In genomic region chr16:23097290-23098104, GRCm38 (mm10) we compare ENCODE assay signal across 16 mouse cellular contexts. TPM values are rescaled to one million over a fixed set of nuclear protein-coding genes. Genes with fewer than 3 reads are reported as not detected.
DNase-seq lines count a peak whose midpoint lies in the region; ATAC-seq and TF ChIP-seq lines count a peak whose summit lies in the region.
"Not testable (repeated sequence)": the region's sequence is repeated elsewhere in the genome, so short reads cannot be mapped to it uniquely, and the experiment has no call there.
"Had no signal": no experiment of that assay in that cellular context is flagged by ENCODE, and none has a peak within 500 bp of the region (broad histone marks: within the 10 kb centered on the region; RNA-seq: fewer than 3 reads in every experiment).

No protein-coding gene starts in this region.

- H3K4me1 ChIP-seq in forebrain, postnatal 0 days (ENCODE audit: insufficient read depth): not testable (repeated sequence)

- WGBS in forebrain, postnatal 0 days: 68% methylated on average over 8 of the region's 8 CpGs

- not testable (repeated sequence) for H3K36me3 ChIP-seq in forebrain, postnatal 0 days (ENCODE audit: insufficient read depth)

- not testable (repeated sequence) for H3K27me3 ChIP-seq in forebrain, postnatal 0 days (ENCODE audit: insufficient read depth, low read length)

- H3K27ac ChIP-seq in forebrain, postnatal 0 days (ENCODE audit: low read depth, low read length): not testable (repeated sequence)

- not testable (repeated sequence) for TF ChIP-seq CTCF in forebrain, postnatal 0 days (IDR thresholded peaks at IDR 0.05; ENCODE audit: low read depth)

- H3K4me2 ChIP-seq in forebrain, postnatal 0 days (ENCODE audit: low read depth): not testable (repeated sequence)

- H3K9me3 ChIP-seq in forebrain, postnatal 0 days (ENCODE audit: low read length): not testable (repeated sequence)

- not testable (repeated sequence) for H3K9ac ChIP-seq in forebrain, postnatal 0 days

- intact Hi-C loops in left cerebral cortex, postnatal 14 days (cut with DNase I): not testable (repeated sequence)

- DNase-seq in 416B (ENCODE audit: low read depth) (peak; percentile 61), R1 (ENCODE audit: low read depth, low spot score) (peak; percentile 75)
- peak; percentile 23 to 47 for DNase-seq in cerebellum, postnatal 25 days
- DNase-seq in forebrain, postnatal 0 days: peak; percentile 74
- DNase-seq in layer of hippocampus, adult 11-12 months (ENCODE audit: low spot score): peak; percentile 41
- peak; percentile 10 to 35 for DNase-seq in left cerebral cortex, postnatal 14 days (ENCODE audit: low spot score in 2 of 2)
- peak; percentile 29 to 42 for DNase-seq in right cerebral cortex, adult 2 months (ENCODE audit: low spot score in 2 of 2)

- H3K4me3 ChIP-seq in forebrain, postnatal 0 days (ENCODE audit: low read depth, low read length): not testable (repeated sequence)

- ATAC-seq in forebrain, postnatal 0 days: peak; percentile 92

RNA-seq across cellular contexts. Expression of gene Eif4a2, which starts 9.7 kb away (rescaled TPM):
- 948 and 1,017 TPM in 2 replicates for total RNA-seq in forebrain, postnatal 0 days (2014; rRNA removed)
- polyA plus RNA-seq in forebrain, postnatal 0 days (2015; fragmentation: Nextera tagmentation; extraction: Ambion mirVana): 311 and 313 TPM in 2 replicates
- total RNA-seq in left cerebral cortex, postnatal 14 days (2021): 100 to 1,000 TPM; 759 to 792 TPM

RNA-seq across cellular contexts. Expression of gene Rfc4, which starts 30.0 kb away (rescaled TPM):
- 19.3 and 20.4 TPM in 2 replicates for total RNA-seq in forebrain, postnatal 0 days (2014; rRNA removed)
- 32.0 and 42.1 TPM in 2 replicates for polyA plus RNA-seq in forebrain, postnatal 0 days (2015; fragmentation: Nextera tagmentation; extraction: Ambion mirVana)
- 1 to 10 TPM; 3.8 to 6.0 TPM for total RNA-seq in left cerebral cortex, postnatal 14 days (2021)

RNA-seq across cellular contexts. Expression of gene Kng1, which starts 39.8 kb away (rescaled TPM):
- not detected in 2 replicates for total RNA-seq in forebrain, postnatal 0 days (2014; rRNA removed)
- not detected in 2 replicates for polyA plus RNA-seq in forebrain, postnatal 0 days (2015; fragmentation: Nextera tagmentation; extraction: Ambion mirVana)
- not detected for total RNA-seq in left cerebral cortex, postnatal 14 days (2021)
- total RNA-seq: gastrocnemius, postnatal 25 days; hematopoietic stem cell, adult 5-6 weeks; left cerebral cortex, adult 8-10 months; MEL had no signal
- polyA plus RNA-seq: large intestine, adult 2 months; midbrain, embryonic 10.5 days had no signal

RNA-seq across cellular contexts. Expression of gene Adipoq, which starts 48.8 kb away (rescaled TPM):
- 0.46 and 0.52 TPM in 2 replicates for total RNA-seq in forebrain, postnatal 0 days (2014; rRNA removed)
- not detected in 2 replicates for polyA plus RNA-seq in forebrain, postnatal 0 days (2015; fragmentation: Nextera tagmentation; extraction: Ambion mirVana)
- total RNA-seq in left cerebral cortex, postnatal 14 days (2021): not detected
- total RNA-seq: hematopoietic stem cell, adult 5-6 weeks; left cerebral cortex, adult 8-10 months; MEL had no signal
- polyA plus RNA-seq: heart, embryonic 16.5 days; liver, embryonic 13.5 days; lung, embryonic 14.5 days; midbrain, embryonic 10.5 days had no signal

Comparison
In these comparisons a context has a peak if more than half of its experiments do, and no peak if none do; other contexts are left out.
1. DNase-seq: peak in every context shown above with its lines; median percentile 75 in R1; 74 in forebrain, postnatal 0 days; 61 in 416B; 41 in layer of hippocampus, adult 11-12 months; 36 in right cerebral cortex, adult 2 months; 35 in cerebellum, postnatal 25 days; 22 in left cerebral cortex, postnatal 14 days.